Mouse (Mus musculus): ENCODE measurements at regions not wholly inside any gene's neighbourhood (a gene's known extent, or its start where the extent isn't known, plus 50 kb on each side); places are given as distances from the start of the nearest gene placed in this dataset.

GRCm38 (mm10) chr3:121902246-121902645, 50.1 kb upstream of the Arhgap29 start:
- TF ChIP-seq CTCF (conservative IDR thresholded peaks at IDR 0.05) = no peak

GRCm38 (mm10) chr3:121900429-121900844, 51.9 kb upstream of the Arhgap29 start:
- Histone ChIP-seq H3K27ac (no peak overlapping the region), H3K4me3 (no peak overlapping the region)
- TF ChIP-seq CTCF (conservative IDR thresholded peaks at IDR 0.05) = no peak
- DNase-seq (ENCODE audit: low spot score in 2 of 2) = no peak

More at GRCm38 (mm10) chr3:121902246-121902645, 50.1 kb upstream of the Arhgap29 start:
- DNase-seq (ENCODE audit: low spot score in 2 of 2) = no peak
- H3K4me3 ChIP-seq = no peak overlapping the region
- H3K27ac ChIP-seq = no peak overlapping the region

- no peak for DNase-seq (ENCODE audit: low spot score in 2 of 2)
- no peak overlapping the region for H3K27ac ChIP-seq
- no peak overlapping the region for H3K4me3 ChIP-seq
- TF ChIP-seq CTCF (conservative IDR thresholded peaks at IDR 0.05) = no peak
These were observed 54.3 kb upstream of the Arhgap29 start for GRCm38 (mm10) chr3:121897821-121898574.

GRCm38 (mm10) chr3:121893606-121894005, 58.7 kb upstream of the Arhgap29 start:
- no peak for DNase-seq (ENCODE audit: low spot score in 2 of 2)
- no peak overlapping the region for H3K27ac ChIP-seq
- no peak for TF ChIP-seq CTCF (conservative IDR thresholded peaks at IDR 0.05)
- no peak overlapping the region for H3K4me3 ChIP-seq

GRCm38 (mm10) chr3:121892675-121893074, 59.7 kb upstream of the Arhgap29 start:
- Histone ChIP-seq H3K27ac (no peak overlapping the region), H3K4me3 (no peak overlapping the region)
- TF ChIP-seq CTCF (conservative IDR thresholded peaks at IDR 0.05) = no peak
- DNase-seq (ENCODE audit: low spot score in 2 of 2) = no peak

- no peak for TF ChIP-seq CTCF (conservative IDR thresholded peaks at IDR 0.05)
- no peak for DNase-seq (ENCODE audit: low spot score in 2 of 2)
- Histone ChIP-seq H3K4me3 (peak overlapping the region; percentile 13), H3K27ac (peak overlapping the region; percentile 58; the same call in 1 of the 2 replicates)
These were observed 61.0 kb upstream of the Arhgap29 start for GRCm38 (mm10) chr3:121891338-121891737.

GRCm38 (mm10) chr3:121890563-121890962, 61.8 kb upstream of the Arhgap29 start:
- Histone ChIP-seq H3K27ac (no peak overlapping the region), H3K4me3 (no peak overlapping the region)
- TF ChIP-seq CTCF (conservative IDR thresholded peaks at IDR 0.05) = no peak
- no peak for DNase-seq (ENCODE audit: low spot score in 2 of 2)

- no peak overlapping the region for H3K27ac ChIP-seq
- TF ChIP-seq CTCF (conservative IDR thresholded peaks at IDR 0.05) = no peak
These were observed 65.3 kb upstream of the Arhgap29 start for GRCm38 (mm10) chr3:121886870-121887605.

GRCm38 (mm10) chr3:121886309-121886708, 66.0 kb upstream of the Arhgap29 start:
- DNase-seq (ENCODE audit: low spot score in 2 of 2) = no peak
- TF ChIP-seq CTCF (conservative IDR thresholded peaks at IDR 0.05) = no peak
- Histone ChIP-seq H3K4me3 (no peak overlapping the region), H3K27ac (no peak overlapping the region)

More at GRCm38 (mm10) chr3:121886870-121887605, 65.3 kb upstream of the Arhgap29 start:
- no peak overlapping the region for H3K4me3 ChIP-seq
- no peak for DNase-seq (ENCODE audit: low spot score in 2 of 2)

- DNase-seq (ENCODE audit: low spot score in 2 of 2) = no peak
- Histone ChIP-seq H3K27ac (peak overlapping the region; percentile 43; the same call in 1 of the 2 replicates), H3K4me3 (no peak overlapping the region)
- peak; percentile 20; the same call in 1 of the 2 replicates for TF ChIP-seq CTCF (conservative IDR thresholded peaks at IDR 0.05)
These were observed 66.8 kb upstream of the Arhgap29 start for GRCm38 (mm10) chr3:121885265-121886178.

GRCm38 (mm10) chr3:121884328-121885248, 67.8 kb upstream of the Arhgap29 start:
- DNase-seq (ENCODE audit: low spot score in 2 of 2) = peak; percentile 85 to 94
- TF ChIP-seq CTCF (conservative IDR thresholded peaks at IDR 0.05) = peak; percentile 97; the same call in 1 of the 2 replicates
- Histone ChIP-seq H3K27ac (no peak overlapping the region), H3K4me3 (no peak overlapping the region)
